Mouse (Mus musculus): Measurements from ENCODE around the gene Man2b2.
"Not testable (repeated sequence)": the region's sequence is repeated elsewhere in the genome, so short reads cannot be mapped to it uniquely, and the experiment has no call there.

Man2b2 gene

DNA sequence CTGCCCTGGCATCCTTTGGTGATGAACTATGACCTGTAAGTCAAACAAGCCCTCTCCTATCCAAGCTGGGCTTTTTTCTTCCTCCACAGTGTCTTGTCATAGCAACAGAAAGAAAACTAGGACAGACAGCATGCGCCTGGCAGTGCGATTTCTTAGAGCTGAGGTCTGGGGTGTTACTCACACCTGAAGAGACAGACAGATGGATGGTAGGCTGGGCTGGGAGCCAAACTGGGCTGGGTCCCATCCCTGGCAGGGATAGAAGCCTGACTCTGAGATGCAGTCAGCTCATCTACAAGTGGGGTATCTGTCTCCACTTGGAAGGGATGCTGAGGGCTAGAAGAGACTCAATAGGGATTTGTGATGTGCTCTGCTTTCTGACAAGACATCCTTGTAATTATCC lies 8.6 kb upstream of the Man2b2 start:
- in situ Hi-C loops (cut with MboI; ENCODE audit: low sequenced_read_pairs), result no loop called here

DNA sequence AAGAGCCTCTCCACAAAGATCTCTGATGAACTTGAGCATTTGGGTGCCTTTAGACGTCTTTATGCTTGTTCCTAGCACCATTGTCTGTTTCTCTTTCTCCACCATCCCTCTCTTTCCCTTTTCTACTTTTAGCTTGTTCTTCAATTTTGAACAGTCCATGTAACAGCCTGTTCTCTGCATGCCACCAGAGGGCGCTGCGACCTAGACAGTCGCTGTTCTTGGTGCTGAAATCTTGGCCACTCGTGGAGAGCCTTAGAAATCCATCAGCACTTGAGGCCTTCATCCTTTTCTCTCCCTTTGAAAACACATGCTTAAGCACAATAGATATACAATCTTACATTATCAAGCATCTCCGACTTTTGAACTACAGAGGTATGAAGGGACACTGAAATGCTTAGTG lies 5.5 kb upstream of the Man2b2 start:
- in situ Hi-C loops (cut with MboI; ENCODE audit: low sequenced_read_pairs), result no loop called here

DNA sequence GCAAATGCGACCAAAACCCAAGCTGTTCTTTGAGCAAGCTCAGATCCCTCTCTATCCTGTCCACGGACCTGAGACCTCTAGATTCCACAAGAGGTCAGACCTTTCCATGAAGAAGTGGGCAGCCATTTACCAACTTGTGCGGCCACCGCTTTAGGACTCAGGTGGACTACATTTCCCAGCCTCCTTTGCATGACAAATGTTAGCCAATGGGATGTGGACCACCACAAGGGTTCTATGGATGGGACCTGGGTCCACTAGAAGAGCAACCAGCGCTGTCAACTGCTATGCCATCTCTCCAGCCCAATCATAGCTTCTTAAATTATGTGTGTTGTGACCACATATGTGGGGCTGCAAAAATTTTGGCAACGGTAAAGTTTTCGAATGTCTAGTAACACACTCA lies 819 bp upstream of the Man2b2 start:
- in situ Hi-C loops (cut with MboI; ENCODE audit: low sequenced_read_pairs), result no loop called here

DNA sequence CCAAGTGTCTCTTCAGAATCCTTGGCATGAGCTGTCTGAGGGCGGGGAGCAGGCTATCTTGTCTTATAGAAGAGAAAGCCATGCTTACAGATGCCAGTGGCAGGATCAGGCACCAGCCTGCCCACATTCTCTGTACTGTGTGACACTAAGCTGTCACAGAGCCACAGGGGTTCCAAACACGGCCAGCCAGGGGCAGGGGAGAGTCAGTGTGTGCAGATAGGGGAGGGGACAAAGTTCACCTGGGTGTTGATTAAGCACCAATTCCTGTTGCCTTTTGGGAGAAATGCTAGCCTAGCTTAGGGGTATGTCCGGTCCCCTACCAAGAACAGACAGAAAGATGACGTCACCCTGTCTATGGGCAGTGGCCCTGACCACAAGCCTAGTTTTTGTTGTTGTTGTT lies 1.4 kb downstream of the Man2b2 start:
- in situ Hi-C loops (cut with MboI; ENCODE audit: low sequenced_read_pairs), result no loop called here

DNA sequence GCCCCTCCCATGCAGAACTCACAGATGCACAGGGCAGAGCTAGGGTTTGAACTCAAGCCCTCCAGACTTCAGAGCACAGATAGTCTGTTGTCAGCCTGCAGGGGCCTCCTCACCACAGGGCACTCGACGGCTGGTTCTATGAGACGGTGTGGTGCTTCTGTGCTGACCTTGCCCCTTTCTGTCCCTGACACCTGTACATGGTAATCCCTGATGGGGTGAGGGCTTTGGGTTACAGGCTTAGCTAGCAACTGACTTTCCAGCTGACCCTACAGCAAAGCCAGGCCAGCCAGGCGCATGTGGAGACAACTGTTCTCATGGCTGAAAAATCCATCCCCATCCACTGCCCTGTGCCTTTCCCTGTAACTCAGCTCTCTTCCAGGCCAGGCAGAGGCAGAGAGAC lies 7.5 kb downstream of the Man2b2 start:
- in situ Hi-C loops (cut with MboI; ENCODE audit: low sequenced_read_pairs), result no loop called here

DNA sequence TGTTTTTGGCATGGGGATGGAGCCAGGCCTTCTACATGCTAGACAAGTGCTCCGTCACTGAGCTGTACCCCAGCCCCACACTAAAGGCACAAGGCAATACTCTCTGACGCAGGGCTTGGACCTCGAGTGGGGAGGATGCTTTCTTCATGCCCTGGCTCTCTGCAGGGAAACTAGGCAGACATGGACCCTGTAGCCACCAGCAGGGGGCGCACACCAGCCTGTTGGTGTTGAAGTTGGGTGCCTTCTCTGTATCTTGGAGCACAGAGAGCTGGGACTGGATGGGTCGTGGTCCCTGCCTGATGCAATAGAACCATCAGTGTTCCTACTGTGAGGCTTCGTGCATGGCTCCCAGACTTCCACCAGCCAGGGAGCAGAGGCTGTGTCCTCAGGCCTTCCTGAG lies 10.3 kb downstream of the Man2b2 start:
- in situ Hi-C loops (cut with MboI; ENCODE audit: low sequenced_read_pairs), result no loop called here

DNA sequence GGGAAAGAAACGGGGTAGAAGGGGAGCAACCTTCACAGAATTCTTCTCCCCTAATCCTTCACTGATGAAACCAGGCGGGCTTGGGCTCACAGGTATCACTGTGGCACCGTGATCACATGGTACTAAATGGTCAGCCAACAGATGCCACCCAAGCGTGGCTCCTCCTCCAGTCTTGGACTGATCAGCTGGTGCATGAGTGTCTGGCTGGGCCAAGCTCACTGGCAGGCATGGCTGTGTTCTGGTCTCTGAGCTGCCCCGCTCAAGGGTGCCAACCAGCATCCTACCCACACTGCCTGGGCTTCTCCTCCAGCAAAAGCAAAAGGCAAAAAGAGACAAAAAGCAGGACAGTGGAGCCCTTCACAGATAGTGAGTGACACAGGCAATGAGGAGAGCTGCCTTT lies 10.7 kb downstream of the Man2b2 start:
- in situ Hi-C loops (cut with MboI; ENCODE audit: low sequenced_read_pairs), result no loop called here

DNA sequence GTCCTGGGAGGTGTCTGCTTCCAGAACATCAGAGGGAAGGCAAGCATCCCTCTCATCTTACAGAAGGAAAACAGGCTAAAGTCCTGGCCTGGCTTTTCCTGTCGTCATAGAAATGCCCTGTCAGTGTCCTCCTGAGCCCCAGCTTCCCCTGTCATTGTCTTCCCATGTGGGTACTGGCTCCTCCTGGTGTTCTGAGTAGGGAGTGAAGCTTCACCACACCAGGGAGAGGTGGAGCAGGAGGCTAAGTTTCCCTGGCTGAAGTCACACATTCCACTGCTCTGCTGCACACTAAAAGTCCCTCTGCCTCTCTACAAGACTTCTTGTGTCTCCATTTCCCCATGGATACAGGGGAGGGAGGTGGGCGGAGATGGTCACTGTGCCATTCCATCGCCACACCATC lies 12.7 kb downstream of the Man2b2 start:
- in situ Hi-C loops (cut with MboI; ENCODE audit: low sequenced_read_pairs), result no loop called here

DNA sequence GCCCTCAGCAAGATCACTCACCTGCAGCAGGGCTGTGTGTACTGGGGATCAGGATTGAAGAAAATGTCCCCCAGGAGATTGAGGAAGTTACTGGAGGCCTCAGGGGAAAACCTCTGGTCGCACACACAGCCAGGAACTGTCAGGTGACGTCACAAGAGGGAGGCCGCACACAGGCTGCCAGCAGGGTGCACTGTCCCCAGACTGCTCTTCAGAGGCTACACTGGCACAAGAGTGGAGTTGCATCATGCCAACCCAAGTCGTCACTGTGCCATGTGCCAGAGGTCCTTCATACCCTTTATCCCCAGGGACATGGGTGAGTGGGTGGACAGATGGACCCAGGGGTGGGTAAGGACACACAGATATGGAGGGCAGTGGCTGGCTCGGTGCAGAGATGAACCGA lies 15.9 kb downstream of the Man2b2 start:
- in situ Hi-C loops (cut with MboI; ENCODE audit: low sequenced_read_pairs), result no loop called here

DNA sequence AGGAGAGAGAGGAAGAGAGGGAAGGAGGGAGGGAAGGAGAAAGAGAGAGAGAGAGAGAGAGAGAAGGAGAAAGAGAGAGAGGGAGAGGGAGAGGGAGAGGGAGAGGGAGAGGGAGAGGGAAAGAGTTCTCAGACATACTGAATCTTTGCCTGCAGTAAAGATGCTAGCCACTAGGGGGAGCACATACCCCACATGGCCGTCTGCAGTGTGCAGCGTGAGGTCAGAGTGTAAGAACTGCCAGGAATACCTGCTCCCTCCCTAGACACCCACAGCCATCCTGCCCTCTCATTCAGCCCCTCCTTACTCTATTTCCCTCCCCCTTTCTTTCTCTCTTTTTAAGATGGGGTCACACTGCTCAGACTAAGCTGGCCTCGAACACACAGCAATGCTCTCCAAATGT lies 19.0 kb downstream of the Man2b2 start:
- in situ Hi-C loops (cut with MboI; ENCODE audit: low sequenced_read_pairs), result no loop called here

DNA sequence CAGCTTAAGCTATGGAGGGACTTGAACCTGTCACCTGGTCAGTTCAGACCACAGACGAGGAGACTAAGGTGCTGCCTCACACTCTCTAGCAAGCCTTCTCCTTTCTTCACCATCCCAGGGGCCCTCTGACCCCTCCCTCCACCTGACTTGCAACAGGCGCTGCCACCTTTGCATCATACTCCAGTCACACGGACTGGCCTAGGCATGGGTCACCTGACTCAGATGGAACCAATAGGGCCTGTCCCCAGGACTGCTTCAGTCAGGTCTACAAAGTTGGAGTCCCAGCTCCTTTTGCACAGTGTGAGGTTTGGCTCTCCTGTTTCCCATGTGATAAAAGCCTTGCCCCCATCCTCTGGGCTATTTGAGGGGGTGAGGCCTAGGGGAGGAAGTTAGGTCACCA lies 19.8 kb downstream of the Man2b2 start:
- in situ Hi-C loops (cut with MboI; ENCODE audit: low sequenced_read_pairs), result no loop called here

DNA sequence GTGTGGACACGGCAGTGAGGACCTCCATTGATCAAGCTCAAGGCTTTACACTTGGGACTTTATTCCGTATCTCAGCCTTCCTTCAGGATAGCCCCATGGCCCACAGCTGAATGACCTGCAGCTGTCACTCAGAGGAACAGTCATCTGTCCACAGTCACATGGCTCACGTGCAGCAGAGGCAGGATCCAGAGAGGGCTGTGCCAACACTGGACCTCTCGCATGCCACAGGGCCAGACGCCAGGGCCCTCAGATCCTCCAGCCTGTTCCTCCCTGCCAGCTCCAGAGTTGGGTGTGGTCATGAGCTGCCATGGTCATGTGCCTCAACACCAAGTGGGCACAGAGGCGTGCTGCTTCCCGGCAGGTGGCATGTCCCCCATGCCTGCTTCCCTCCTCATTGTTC lies 21.3 kb downstream of the Man2b2 start:
- in situ Hi-C loops (cut with MboI; ENCODE audit: low sequenced_read_pairs), result no loop called here

DNA sequence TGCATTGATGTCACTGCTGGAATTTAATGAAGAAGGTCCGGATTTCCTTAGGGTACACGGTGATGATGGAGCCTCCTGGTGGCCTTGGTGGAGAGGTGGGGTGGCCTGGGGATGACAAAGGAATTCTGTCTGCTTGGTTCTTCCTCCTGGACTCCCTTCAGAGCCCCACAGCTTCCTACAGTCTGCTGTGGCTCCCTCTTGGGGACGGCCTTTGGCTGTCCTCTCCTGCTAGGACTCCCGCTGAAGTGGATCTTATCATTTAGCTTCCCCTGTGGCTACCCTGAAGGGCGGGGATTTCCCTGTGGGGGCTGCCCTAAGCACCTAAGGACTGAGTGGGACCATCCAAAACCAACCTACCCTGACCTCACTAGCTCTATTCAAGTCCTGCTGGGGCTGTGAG lies 23.3 kb downstream of the Man2b2 start:
- in situ Hi-C loops (cut with MboI; ENCODE audit: low sequenced_read_pairs), result no loop called here

DNA sequence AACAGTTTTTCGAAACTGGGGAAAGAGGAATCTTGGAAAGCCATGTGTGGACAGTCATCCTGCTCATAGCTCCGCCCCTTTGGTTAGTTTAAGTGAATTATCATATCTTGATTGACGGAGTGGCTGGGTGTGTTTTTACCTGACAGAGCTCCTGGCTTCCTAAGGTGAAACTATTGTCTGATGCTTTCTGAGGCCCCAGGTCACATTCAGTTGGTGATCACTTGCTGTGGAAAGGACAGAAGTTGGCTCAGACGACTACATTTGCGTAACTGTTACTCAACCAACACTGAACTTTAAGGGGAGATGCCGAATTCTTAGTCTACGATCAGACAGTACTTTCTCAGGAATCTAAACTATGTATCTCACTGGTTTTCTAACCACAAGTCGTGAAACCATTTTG lies 33.2 kb downstream of the Man2b2 start:
- in situ Hi-C loops (cut with MboI; ENCODE audit: low sequenced_read_pairs), result no loop called here

DNA sequence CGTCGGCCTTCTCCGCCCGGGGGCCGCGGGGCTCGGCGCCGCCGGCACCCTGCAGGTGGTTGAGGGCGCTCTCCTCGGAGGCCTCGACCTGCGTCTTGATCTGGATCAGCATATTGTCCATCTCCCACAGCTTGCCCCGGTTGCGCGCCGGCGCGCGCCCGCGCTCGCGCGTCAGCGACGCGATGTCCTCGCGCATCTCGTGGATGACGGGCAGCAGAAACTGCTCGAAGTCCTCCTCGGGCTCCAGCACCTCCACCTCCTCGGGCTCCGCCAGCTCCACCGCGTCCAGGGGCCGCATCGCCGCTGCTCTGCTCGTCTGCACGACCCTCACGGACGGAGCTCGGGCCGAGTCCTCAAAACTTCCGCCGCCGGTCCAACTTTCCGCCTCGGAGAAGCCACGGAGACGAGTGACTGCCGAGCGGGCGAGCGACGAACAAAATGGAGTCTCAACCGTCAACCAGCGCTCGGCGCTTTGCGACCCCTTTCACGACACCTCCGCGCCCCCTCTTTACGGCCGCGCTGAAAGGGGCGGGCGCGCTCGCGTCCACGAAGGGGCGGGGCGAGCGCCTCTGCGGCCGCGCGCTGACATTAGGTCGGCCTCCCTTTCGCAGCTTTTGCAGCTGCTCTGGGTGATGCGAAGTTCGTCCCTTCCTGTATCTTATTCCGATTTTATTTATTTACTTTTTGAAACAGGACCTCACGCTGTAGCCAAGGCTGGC lies 34.0 kb downstream of the Man2b2 start, which contains the start of gene Mrfap1:
TSS of gene Mrfap1 (minus strand) at position 477 of the 719 bp plus-strand sequence.
- in situ Hi-C loops (cut with MboI; ENCODE audit: low sequenced_read_pairs), result not testable (repeated sequence)

DNA sequence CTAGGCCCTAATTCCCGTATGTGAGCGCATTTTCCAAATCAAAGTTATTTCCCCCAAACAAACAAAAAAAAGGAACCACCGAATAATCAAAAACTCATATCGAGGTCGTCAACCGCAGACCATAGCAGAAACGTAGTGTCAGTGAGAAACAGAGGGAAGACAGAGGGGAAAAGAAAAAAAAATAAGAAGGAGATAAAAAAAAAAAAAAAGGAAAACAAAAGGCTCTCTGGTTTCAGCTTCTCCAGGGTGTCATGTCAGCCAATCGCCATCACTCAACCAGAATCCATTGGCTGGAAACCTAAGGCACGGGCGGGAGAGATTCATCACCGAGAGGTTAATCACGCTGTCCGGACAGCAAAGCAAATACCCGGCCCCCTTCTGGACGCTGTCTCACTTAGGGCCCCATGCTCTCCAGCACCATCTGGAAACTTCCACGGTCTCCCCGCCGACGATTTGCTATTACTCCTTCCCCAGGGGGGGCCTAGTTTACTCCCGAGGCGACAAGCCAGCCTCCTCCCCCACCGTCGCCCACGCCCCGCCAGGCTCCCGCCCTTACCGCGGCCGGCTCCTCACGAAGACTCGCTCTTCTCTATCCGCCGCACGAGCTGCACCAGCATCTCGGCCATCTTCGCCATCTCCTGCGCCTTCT lies 34.7 kb downstream of the Man2b2 start:
- in situ Hi-C loops (cut with MboI; ENCODE audit: low sequenced_read_pairs), result not testable (repeated sequence)

DNA sequence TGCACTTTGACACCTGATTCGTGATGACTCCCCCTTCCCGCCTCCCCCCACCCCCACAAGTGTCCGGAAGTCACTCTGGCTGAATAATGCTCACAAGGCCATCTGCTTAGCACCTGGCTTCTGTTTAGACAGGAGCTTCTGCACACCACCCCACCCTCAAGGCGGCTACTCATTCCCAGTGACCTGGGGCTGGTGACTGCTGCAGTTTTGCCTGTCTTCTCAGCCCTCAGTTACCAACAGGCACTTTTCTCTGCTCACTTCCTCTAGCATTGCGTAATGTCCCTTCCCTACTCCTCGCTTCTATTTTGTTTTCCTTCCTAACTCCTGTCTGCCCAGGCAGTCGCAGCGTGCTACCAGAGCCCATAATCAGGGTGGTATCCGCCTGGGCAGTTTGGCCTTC lies 38.6 kb downstream of the Man2b2 start:
- in situ Hi-C loops (cut with MboI; ENCODE audit: low sequenced_read_pairs), result no loop called here

DNA sequence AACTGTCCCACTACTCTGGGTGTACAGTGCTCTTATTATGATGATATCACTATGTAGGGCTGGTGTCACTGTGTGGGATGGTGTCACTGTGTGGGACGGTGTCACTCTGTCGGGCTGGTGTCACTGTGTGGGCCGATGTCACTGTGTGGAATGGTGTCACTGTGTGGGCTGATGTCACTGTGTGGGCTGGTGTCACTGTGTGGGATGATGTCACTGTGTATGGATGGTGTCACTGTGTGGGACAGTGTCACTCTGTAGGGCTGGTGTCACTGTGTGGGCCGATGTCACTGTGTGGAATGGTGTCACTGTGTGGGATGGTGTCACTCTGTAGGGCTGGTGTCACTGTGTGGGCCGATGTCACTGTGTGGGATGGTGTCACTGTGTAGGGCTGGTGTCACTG lies 44.4 kb downstream of the Man2b2 start:
- in situ Hi-C loops (cut with MboI; ENCODE audit: low sequenced_read_pairs), result no loop called here

DNA sequence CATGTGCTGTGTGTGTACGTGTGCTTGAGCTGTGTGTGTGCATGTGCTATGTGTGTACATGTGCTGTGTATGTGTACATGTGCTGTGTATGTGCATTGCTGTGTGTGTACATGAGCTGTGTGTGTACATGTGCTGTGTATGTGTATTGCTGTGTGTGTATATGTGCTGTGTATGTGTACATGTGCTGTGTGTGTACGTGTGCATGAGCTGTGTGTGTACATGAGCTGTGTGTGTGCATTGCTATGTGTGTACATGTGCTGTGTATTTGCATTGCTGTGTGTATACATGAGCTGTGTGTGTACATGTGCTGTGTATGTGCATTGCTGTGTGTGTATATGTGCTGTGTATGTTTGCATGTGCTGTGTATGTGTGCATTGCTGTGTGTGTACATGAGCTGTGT lies 50.9 kb downstream of the Man2b2 start:
- in situ Hi-C loops (cut with MboI; ENCODE audit: low sequenced_read_pairs), result no loop called here

DNA sequence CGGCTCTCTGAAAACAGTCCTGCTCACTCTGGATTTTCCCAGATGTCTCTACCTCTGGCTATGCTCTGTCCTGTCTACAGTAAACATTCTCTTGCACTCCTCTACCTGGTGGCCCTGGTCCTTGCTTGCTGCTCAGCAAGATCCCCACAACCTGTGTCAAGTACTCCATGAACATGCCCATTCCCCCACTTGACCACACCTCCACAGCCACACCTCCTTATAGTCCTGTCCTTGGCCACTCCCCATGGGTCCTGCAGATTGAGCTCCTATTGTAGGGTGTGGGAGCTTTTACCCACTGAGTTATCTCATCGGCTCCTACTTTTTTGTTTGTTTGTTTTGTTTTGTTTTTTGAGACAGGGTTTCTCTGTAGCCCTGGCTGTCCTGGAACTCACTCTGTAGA lies 51.6 kb downstream of the Man2b2 start:
- in situ Hi-C loops (cut with MboI; ENCODE audit: low sequenced_read_pairs), result no loop called here

DNA sequence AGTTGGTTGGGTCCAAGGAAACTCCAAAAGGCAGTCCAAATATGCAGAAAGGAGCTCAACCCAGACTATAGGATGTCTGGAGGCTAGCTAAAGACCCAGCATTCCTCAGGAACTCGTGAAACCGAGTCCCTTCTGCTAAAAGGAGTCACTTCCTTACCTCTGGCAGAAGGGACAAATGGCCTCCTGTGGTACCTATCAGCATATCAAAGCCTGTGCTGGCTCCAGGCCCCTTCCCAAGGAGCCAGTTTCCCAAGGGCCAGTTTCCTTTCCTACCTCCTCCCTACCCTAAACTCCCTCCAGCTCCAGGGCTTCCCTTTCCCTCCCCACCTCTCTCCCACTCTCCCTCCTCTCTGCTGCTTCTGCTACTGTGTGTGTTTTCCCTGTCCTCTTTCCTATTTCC lies 53.3 kb downstream of the Man2b2 start:
- in situ Hi-C loops (cut with MboI; ENCODE audit: low sequenced_read_pairs), result no loop called here

DNA sequence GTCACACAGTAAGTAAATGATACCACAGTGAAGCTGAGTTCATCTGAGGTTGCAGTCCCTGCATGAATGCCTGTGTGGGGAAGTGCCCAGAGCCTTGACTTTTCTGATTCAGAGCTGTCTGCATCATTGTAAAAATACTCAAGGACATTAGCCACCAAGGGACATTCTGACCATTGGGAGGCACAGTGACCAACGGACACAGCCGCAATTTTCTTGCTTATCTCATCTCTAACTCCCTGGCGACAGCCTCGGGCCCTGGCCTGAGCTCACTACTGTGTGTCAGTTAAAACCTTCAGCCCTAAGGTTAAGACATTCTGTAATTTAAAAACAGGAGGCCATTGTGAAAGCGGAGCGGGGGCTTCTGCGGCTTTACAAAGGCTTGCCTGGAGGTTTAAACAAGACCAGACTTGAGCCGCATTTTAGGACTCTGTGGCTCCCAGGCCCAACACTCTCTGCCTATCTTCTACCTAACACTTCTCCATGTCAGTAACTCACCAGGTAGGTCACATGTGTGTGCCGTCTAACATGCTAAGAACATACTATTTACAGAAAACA lies 54.4 kb downstream of the Man2b2 start:
- in situ Hi-C loops (cut with MboI; ENCODE audit: low sequenced_read_pairs), result no loop called here

DNA sequence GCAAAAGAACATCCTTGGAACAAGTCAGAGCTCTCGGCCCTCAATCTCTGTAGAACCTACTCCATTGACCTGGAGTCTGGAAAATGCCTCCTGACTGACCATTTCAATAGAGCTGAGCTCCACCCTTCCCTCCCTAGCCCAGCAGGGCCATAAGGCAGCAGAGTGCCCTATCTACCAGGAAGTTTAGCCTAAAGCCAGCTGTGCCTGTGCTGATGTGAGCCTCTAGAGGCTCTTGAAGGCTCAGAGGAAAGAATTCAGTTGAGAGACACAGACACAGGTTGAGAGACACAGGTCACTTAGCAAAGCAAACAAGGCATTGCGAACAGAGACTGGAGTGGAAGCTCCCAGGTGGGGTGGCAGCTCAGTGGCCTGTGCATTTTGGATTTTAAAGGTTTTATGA lies 55.1 kb downstream of the Man2b2 start:
- in situ Hi-C loops (cut with MboI; ENCODE audit: low sequenced_read_pairs), result no loop called here
